Mouse (Mus musculus) intestine, postnatal 0 days (tissue): ENCODE measurements around the gene Cda. TPM values are rescaled to one million over a fixed set of nuclear protein-coding genes. Genes with fewer than 3 reads are reported as not detected.

ENCODE experiments used
- ATAC-seq: fragments of 200-750 bp; cut with Nextera tagmentation; 2 replicates; pipeline ENCODE4 v1.8.0; 2017; ENCODE audit warnings: mild to moderate bottlenecking, moderate TSS enrichment, moderate library complexity
- H3K27ac ChIP-seq: fragments of 300-500 bp; sonication (generic); 2 replicates; pipeline ENCODE4 v1.5.1; 2014; ENCODE audit warnings: mild to moderate bottlenecking, low read depth, low read length, moderate library complexity
- H3K27me3 ChIP-seq: fragments of 300-500 bp; sonication (generic); replicated peaks from 2 replicates; pipeline ENCODE4 v1.6.1; 2014; ENCODE audit warnings: low read length, mixed read lengths; ENCODE audit not compliant: control insufficient read depth, insufficient read depth
- H3K36me3 ChIP-seq: fragments of 300-500 bp; sonication (generic); 2 replicates; pipeline ENCODE4 v1.6.1; 2014; ENCODE audit warnings: mild to moderate bottlenecking, moderate library complexity; ENCODE audit not compliant: control insufficient read depth, insufficient read depth
- H3K4me1 ChIP-seq: fragments of 300-500 bp; sonication (generic); replicated peaks from 2 replicates; pipeline ENCODE4 v1.6.1; 2014; ENCODE audit warnings: antibody characterized with exemption, low read length, mixed read lengths; ENCODE audit not compliant: control insufficient read depth, insufficient read depth
- H3K4me2 ChIP-seq: fragments of 300-500 bp; sonication (generic); replicated peaks from 2 replicates; pipeline ENCODE4 v1.6.1; 2014; ENCODE audit warnings: low read depth, mild to moderate bottlenecking, moderate library complexity
- H3K4me3 ChIP-seq: fragments of 300-500 bp; sonication (generic); 2 replicates; pipeline ENCODE4 v1.5.1; 2014; ENCODE audit warnings: low read depth, low read length
- H3K9ac ChIP-seq: fragments of 300-500 bp; sonication (generic); 2 replicates; pipeline ENCODE4 v1.6.1; 2014; ENCODE audit warnings: mild to moderate bottlenecking, low read depth, low read length
- H3K9me3 ChIP-seq: fragments of 300-500 bp; sonication (generic); 2 replicates; pipeline ENCODE4 v1.6.1; 2016; ENCODE audit warnings: mixed run types; ENCODE audit not compliant: control insufficient read depth
- CTCF ChIP-seq: sonication (generic); IDR thresholded peaks from 2 replicates; pipeline ENCODE4 v1.5.1; 2016; ENCODE audit warnings: low read depth, mild to moderate bottlenecking, control low read depth, antibody characterized with exemption, moderate library complexity
- WGBS: fragments of 180-500 bp; shearing (Covaris S2); extraction: QIAGEN DNeasy Blood & Tissue Kit; methylation state at CpG from one replicate; pipeline ENCODE4 v1.1.7; 2014; 5-methylcytosine and 5-hydroxymethylcytosine counted together
- polyA plus RNA-seq: library from polyadenylated mRNA; unstranded; fragments of >200 nt; fragmentation: Nextera tagmentation; extraction: Ambion mirVana; gene quantifications from 2 replicates; pipeline ENCODE4 v1.2.1, GENCODE M21; 2015

The Cda gene
- polyA plus RNA-seq, 1 experiment from 2014 or later: 37.5 TPM

DNA sequence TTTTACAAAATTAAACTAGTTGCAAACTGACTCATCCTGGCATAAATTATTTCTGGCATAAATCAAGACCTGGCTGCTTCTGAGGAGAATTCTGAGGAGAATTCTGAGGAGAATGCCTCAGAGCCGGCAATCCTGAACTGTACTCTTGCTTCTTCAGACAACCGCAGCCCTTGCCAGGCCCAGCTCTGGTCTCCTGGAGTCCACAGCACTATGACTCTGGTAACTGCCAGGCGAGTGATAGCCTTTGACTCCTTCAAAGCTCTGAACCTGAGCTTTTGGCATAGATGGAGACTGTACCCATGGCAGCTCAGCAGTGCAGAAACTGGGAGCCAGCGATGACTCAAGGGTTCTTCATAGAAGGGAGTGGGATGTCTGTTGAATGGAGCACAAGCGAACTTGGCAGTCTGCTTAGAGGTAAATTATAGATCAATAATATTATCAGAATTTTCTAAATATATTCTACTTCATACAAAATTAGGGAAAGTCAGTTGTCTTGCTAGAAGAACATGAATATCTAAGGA lies 3.3 kb upstream of the Cda start:
- WGBS: 88% methylated on average over 5 of the region's 5 CpGs
- no peak overlapping the region for H3K4me3 ChIP-seq
- H3K4me2 ChIP-seq: no peak overlapping the region
- H3K27ac ChIP-seq: no peak overlapping the region
- no peak overlapping the region for H3K9ac ChIP-seq
- no peaks in the 10 kb centered on the region for H3K36me3 ChIP-seq
- H3K9me3 ChIP-seq: no peaks in the 10 kb centered on the region
- H3K4me1 ChIP-seq: 0 out of 2 replicates have a peak, but pooled peaks cover 4% of the 10 kb centered on the region
- no peak for ATAC-seq
- no peaks in the 10 kb centered on the region for H3K27me3 ChIP-seq
- TF ChIP-seq CTCF: no peak

- no peak for TF ChIP-seq CTCF
- H3K4me3 ChIP-seq: no peak overlapping the region
- H3K27ac ChIP-seq: no peak overlapping the region
- H3K4me1 ChIP-seq: 0 out of 2 replicates have a peak, but pooled peaks cover 4% of the 10 kb centered on the region
- no peaks in the 10 kb centered on the region for H3K36me3 ChIP-seq
- H3K4me2 ChIP-seq: no peak overlapping the region
- H3K9ac ChIP-seq: no peak overlapping the region
- no peak for ATAC-seq
- WGBS: 80% methylated on average over 12 of the region's 12 CpGs
- H3K9me3 ChIP-seq: no peaks in the 10 kb centered on the region
- no peaks in the 10 kb centered on the region for H3K27me3 ChIP-seq
Observed at GRCm38 (mm10) chr4:138368498-138369260, 887 bp upstream of the Cda start.

- H3K4me2 ChIP-seq: peak overlapping the region; percentile 83; the same call in 1 of the 2 replicates
- H3K27me3 ChIP-seq: no peaks in the 10 kb centered on the region
- WGBS: 56% methylated on average over 2 of the region's 2 CpGs
- ATAC-seq: peak; percentile 23; the same call in 1 of the 2 replicates
- H3K9me3 ChIP-seq: no peaks in the 10 kb centered on the region
- no peak overlapping the region for H3K9ac ChIP-seq
- no peak for TF ChIP-seq CTCF
- no peak overlapping the region for H3K4me3 ChIP-seq
- H3K36me3 ChIP-seq: no peaks in the 10 kb centered on the region
- H3K27ac ChIP-seq: no peak overlapping the region
- 0 out of 2 replicates have a peak, but pooled peaks cover 4% of the 10 kb centered on the region for H3K4me1 ChIP-seq
Observed at GRCm38 (mm10) chr4:138366561-138366960, 1.2 kb downstream of the Cda start.

GRCm38 (mm10) chr4:138363511-138363910 lies 4.3 kb downstream of the Cda start:
- Histone ChIP-seq H3K9me3 (no peaks in the 10 kb centered on the region), H3K27ac (no peak overlapping the region), H3K36me3 (no peaks in the 10 kb centered on the region), H3K4me2 (no peak overlapping the region), H3K4me3 (no peak overlapping the region), H3K9ac (no peak overlapping the region), H3K4me1 (0 out of 2 replicates have a peak, but pooled peaks cover 4% of the 10 kb centered on the region), H3K27me3 (no peaks in the 10 kb centered on the region)
- 36% methylated on average over 5 of the region's 5 CpGs for WGBS
- no peak for ATAC-seq
- TF ChIP-seq CTCF: no peak

- H3K36me3 ChIP-seq: no peaks in the 10 kb centered on the region
- no peak for ATAC-seq
- no peaks in the 10 kb centered on the region for H3K27me3 ChIP-seq
- no peak overlapping the region for H3K27ac ChIP-seq
- no peak overlapping the region for H3K4me3 ChIP-seq
- TF ChIP-seq CTCF: no peak
- 0 out of 2 replicates have a peak, but pooled peaks cover 1% of the 10 kb centered on the region for H3K4me1 ChIP-seq
- H3K4me2 ChIP-seq: no peak overlapping the region
- H3K9ac ChIP-seq: no peak overlapping the region
- H3K9me3 ChIP-seq: no peaks in the 10 kb centered on the region
- WGBS: 63% methylated on average over 7 of the region's 7 CpGs
Observed at GRCm38 (mm10) chr4:138362883-138363282, 4.9 kb downstream of the Cda start.

- H3K4me2 ChIP-seq: no peak overlapping the region
- ATAC-seq: no peak
- no peaks in the 10 kb centered on the region for H3K36me3 ChIP-seq
- 32% methylated on average over 11 of the region's 11 CpGs for WGBS
- TF ChIP-seq CTCF: no peak
- no peak overlapping the region for H3K4me3 ChIP-seq
- no peak overlapping the region for H3K9ac ChIP-seq
- H3K27me3 ChIP-seq: no peaks in the 10 kb centered on the region
- no peak overlapping the region for H3K27ac ChIP-seq
- no peaks in the 10 kb centered on the region for H3K9me3 ChIP-seq
- H3K4me1 ChIP-seq: no peaks in the 10 kb centered on the region
Observed at GRCm38 (mm10) chr4:138361370-138361821, 6.4 kb downstream of the Cda start.
